Mouse (Mus musculus) B cell, adult 67 days (primary cell): ENCODE results near the gene Zfp459. TPM values are rescaled to one million over a fixed set of nuclear protein-coding genes. Genes with fewer than 3 reads are reported as not detected.

Source experiments
- total RNA-seq, 2 experiments: library from RNA; stranded (reverse); gene quantifications; 4 replicates each; pipeline ENCODE4 v1.2.4; 2023

Gene Zfp459
- 1 to 10 TPM; 3.4 to 3.5 TPM for total RNA-seq

DNA sequence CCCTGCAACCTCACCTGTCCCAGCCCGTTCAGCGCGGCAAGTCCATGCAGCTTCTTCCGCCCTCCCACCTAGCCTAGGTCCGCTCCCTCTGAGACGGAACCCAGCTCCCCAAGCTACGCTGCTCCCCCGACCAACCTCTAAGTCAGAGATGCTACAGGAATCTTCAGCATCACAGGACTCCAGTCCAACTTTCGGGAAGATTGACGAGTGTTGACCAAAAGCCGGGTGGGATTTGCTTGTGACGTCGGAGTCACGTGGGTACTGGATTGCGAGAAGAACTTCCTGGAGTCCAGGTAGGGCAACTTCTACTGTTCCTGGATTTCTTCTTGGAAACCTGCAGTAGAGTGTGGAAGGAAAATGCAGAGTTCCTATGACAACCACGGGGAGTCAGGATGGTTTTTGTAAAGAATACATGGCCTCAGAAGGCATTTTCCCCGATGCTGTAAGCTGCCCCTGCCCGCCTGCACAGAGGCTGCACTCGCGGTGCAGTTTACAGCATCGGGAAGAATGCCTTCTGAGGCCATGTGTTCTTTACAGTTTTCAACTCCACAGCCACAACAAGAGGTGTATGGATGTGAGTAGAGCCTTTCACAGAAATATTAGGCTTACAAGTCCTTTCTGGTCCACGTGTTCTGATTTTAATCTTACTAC, at the start of gene Zfp459:
Zfp459 (minus strand) TSS at position 212 of the 651 bp plus-strand sequence.

DNA sequence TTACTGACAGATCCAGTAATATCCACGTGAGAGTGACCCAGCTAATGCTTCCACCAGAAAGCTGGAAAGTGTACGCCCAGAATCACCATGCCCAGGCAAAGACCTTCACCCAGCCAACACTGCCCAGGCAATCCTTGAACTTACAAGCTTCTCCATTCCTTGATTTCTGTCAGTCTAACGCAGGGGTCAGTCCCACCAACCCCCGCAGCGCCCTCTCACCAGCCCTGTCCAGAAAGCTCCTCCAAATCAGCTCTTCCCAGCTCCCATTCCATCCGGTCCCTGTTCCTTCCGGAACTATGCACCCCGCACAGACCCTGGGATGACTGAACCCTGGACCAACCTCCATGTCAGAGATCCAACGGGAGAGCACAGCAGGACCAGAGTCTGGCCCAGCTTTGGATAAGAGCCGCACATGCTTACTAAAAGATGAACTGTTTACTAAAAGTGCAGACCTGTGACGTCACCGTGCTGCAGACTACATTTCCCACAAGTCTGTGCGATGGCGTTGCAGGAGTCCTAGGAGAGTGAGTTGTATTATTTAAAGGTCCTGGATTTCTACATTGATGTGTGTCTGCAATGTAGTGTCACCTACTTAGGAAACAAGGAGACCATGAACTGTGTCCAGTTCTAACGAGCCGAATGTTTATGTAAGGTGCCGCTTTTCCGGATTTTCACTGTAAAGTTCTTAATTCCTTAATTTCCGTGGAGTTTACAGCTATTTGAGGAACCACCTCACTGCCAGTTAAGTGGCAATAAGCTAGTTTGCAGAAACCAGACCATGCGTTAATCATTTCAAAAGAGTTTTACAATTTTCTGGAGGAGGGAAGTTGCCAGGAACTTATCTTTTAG, 30.2 kb upstream of the Zfp459 start, which contains the start of gene Zfp874a:
Zfp874a (minus strand) TSS at position 453 of the 849 bp plus-strand sequence.

DNA sequence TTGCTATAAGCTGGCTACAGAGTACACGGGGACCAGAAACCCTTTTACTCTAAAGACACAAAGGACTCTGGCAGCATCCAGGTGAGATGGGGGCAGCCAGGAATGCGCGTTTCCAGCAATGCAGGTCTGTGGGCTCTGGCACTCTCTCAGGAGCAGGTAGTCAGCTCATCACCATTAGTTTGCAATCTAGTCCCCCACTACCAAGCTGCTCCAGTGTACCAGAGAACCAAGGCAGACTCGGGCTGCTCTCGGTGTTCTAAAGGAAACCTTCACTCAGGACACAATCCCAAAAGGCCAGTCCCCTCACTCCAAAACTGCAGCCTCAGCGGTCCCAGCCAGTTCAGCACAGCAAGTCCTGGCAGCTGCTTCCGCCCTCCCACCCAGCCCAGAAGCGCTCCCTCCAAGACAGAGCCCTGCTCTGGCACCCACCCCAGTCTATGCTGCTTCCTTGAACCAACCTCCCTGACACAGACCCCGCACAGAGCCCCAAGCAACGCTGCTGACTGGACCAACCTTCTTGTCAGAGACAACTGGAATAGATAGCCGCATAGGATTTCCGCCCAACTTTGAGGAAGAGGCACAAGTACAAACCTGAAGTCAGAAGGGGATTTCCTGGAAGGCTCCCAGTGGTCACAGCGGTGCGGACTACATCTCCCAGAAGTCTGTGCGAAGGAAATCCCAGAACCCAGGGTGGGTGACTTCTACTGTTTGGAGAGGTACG, 21.9 kb downstream of the Zfp459 start, which contains the start of gene Zfp429:
Zfp429 (minus strand) TSS at position 637 of the 721 bp plus-strand sequence.

DNA sequence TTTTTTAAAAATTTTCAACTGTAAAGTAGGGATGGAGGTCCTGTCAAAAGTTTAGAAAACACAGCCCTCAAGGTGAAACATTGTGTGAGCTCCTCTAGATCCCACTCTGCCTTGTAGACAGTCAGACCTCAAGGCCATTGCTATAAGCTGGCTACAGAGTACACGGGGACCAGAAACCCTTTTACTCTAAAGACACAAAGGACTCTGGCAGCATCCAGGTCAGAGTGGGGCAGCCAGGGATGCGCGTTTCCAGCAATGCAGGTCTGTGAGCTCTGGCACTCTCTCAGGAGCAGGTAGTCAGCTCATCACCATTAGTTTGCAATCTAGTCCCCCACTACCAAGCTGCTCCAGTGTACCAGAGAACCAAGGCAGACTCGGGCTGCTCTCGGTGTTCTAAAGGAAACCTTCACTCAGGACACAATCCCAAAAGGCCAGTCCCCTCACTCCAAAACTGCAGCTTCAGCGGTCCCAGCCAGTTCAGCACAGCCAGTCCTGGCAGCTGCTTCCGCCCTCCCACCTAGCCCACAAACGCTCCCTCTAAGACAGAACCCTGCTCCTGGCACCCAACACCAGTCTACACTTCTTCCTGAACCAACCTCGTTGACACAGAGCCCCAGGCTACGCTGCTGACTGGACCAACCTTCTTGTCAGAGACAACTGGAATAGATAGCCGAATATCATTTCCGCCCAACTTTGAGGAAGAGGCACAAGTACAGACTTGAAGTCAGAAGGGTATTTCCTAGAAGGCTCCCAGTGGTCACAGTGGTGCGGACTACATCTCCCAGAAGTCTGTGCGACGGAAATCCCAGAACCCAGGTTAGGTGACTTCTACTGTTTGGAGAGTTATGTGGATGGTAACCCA, 45.9 kb downstream of the Zfp459 start, which contains the start of the genes Gm28041 and Zfp456:
Gm28041 (minus strand) TSS at position 684 of the 862 bp plus-strand sequence.
Zfp456 (minus strand) TSS at position 761 of the 862 bp plus-strand sequence.

DNA sequence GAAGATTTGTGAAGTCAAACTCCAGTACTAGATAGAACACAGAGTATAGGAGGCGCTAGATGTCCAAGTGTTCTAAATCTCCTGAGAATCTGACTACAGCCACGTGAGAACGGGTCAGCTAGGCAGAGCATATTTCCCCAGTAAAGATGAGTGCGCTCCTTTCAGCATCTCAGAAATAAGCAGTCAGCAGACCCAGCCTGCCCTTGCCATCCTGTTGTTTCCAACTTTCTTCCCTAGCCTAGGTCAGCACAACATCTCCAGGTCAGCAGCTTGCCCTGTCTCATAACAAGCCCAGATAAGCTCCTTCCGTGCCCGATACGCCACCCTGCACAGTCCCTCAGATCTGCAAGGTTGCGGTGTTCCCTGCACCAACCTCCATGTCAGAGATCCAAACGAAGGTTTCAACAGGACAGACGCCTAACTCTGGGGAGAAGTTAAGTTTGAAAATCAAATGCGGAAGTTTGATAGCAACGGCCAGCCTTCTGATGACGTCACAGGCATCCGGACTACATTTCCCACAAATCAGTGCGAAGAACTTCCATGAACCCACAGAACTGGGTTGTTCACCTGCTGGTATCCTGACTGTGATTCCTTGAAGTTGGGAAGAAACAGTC, 61.0 kb downstream of the Zfp459 start, which contains the start of the genes Gm28044 and Zfp953:
Gm28044 (minus strand) TSS at position 406 of the 614 bp plus-strand sequence.
Zfp953 (minus strand) TSS at position 475 of the 614 bp plus-strand sequence.

Other genes starting within 250 kb of the Zfp459 start
- 10 to 100 TPM; 18.3 to 22.3 TPM for gene Rsl1, start 248.2 kb downstream of the Zfp459 start, total RNA-seq
- 1 to 10 TPM; 2.8 to 5.2 TPM for gene Zfp455, start 226.9 kb downstream of the Zfp459 start, total RNA-seq
- 1 to 10 TPM; 2.1 to 4.1 TPM for gene Zfp458, start 143.0 kb downstream of the Zfp459 start, total RNA-seq
- gene Zfp457, start 114.9 kb downstream of the Zfp459 start, total RNA-seq, result 1 to 10 TPM; 1.1 to 5.4 TPM
- gene Zfp595, start 88.8 kb downstream of the Zfp459 start, total RNA-seq, result 10 to 100 TPM; 15.0 to 19.8 TPM
- gene Gm28044, start 60.9 kb downstream of the Zfp459 start, total RNA-seq, result 1 to 10 TPM; 1.2 to 4.3 TPM
- 10 to 100 TPM; 10.2 to 13.3 TPM for gene Zfp953, start 60.8 kb downstream of the Zfp459 start, total RNA-seq
- 1 to 10 TPM; 2.4 to 4.4 TPM for gene Gm28041, start 45.7 kb downstream of the Zfp459 start, total RNA-seq
- gene Zfp456, start 45.6 kb downstream of the Zfp459 start, total RNA-seq, result 10 to 100 TPM; 12.0 to 13.6 TPM
- gene Zfp429, start 21.6 kb downstream of the Zfp459 start, total RNA-seq, result 10 to 100 TPM; 17.7 to 23.2 TPM
- 1 to 10 TPM; 6.5 to 7.0 TPM for gene Zfp874a, start 30.2 kb upstream of the Zfp459 start, total RNA-seq
- 10 to 100 TPM; 12.2 to 17.1 TPM for gene Zfp874b, start 62.8 kb upstream of the Zfp459 start, total RNA-seq
- 10 to 100 TPM; 13.3 to 16.8 TPM for gene Zfp58, start 79.1 kb upstream of the Zfp459 start, total RNA-seq
- not detected for gene Gm26965, start 104.7 kb upstream of the Zfp459 start, total RNA-seq
- 10 to 100 TPM; 24.1 to 31.2 TPM for gene Zfp87, start 104.8 kb upstream of the Zfp459 start, total RNA-seq
- 10 to 100 TPM; 11.5 to 15.2 TPM for gene Zfp748, start 132.4 kb upstream of the Zfp459 start, total RNA-seq
- gene Zfp729b, start 188.3 kb upstream of the Zfp459 start, total RNA-seq, result 10 to 100 TPM; 19.8 to 20.3 TPM
- 1 to 10 TPM; 2.5 to 8.4 TPM for gene Gm49345, start 216.4 kb upstream of the Zfp459 start, total RNA-seq
- gene Zfp729a, start 216.4 kb upstream of the Zfp459 start, total RNA-seq, result 10 to 100 TPM; 16.2 to 20.7 TPM